Mouse (Mus musculus) limb, embryonic 14.5 days (tissue): ENCODE results near the gene Ifna5. TPM values are rescaled to one million over a fixed set of nuclear protein-coding genes. Genes with fewer than 3 reads are reported as not detected.
A peak's percentile ranks its signal among the peaks of the same experiment; 100 is the strongest.
"Not testable (repeated sequence)": the region's sequence is repeated elsewhere in the genome, so short reads cannot be mapped to it uniquely, and the experiment has no call there.

Experiments
- ATAC-seq: fragments of 200-750 bp; cut with Nextera tagmentation; 2 replicates; pipeline ENCODE4 v1.8.0; 2017; ENCODE audit warnings: low read depth, moderate number of reproducible peaks, moderate TSS enrichment; ENCODE audit not compliant: low FRiP score
- DNase-seq: peaks from one replicate; pipeline ENCODE4 v3.0.0-alpha.2; 2015; ENCODE audit warnings: low spot score
- H3K27ac ChIP-seq: fragments of 300-500 bp; sonication (generic); replicated peaks from 2 replicates; pipeline ENCODE4 v1.5.1; 2014; ENCODE audit warnings: low read depth, mild to moderate bottlenecking, low read length, moderate library complexity, mixed read lengths
- H3K27me3 ChIP-seq: fragments of 300-500 bp; sonication (generic); 2 replicates; pipeline ENCODE4 v1.6.1; 2014; ENCODE audit warnings: low read length, mixed read lengths; ENCODE audit not compliant: control insufficient read depth, insufficient read depth
- H3K36me3 ChIP-seq: fragments of 300-500 bp; sonication (generic); 2 replicates; pipeline ENCODE4 v1.6.1; 2014; ENCODE audit warnings: mild to moderate bottlenecking, low read length, moderate library complexity, mixed read lengths; ENCODE audit not compliant: control insufficient read depth, insufficient read depth
- H3K4me1 ChIP-seq: fragments of 300-500 bp; sonication (generic); 2 replicates; pipeline ENCODE4 v1.6.1; 2014; ENCODE audit warnings: antibody characterized with exemption, low read length, mixed read lengths; ENCODE audit not compliant: control insufficient read depth, insufficient read depth
- H3K4me2 ChIP-seq: fragments of 300-500 bp; sonication (generic); replicated peaks from 2 replicates; pipeline ENCODE4 v1.6.1; 2014; ENCODE audit warnings: low read depth, mild to moderate bottlenecking, low read length, moderate library complexity; ENCODE audit not compliant: severe bottlenecking
- H3K4me3 ChIP-seq: fragments of 300-500 bp; sonication (generic); replicated peaks from 2 replicates; pipeline ENCODE4 v1.5.1; 2014; ENCODE audit warnings: low read length
- H3K9ac ChIP-seq: fragments of 300-500 bp; sonication (generic); 2 replicates; pipeline ENCODE4 v1.6.1; 2014; ENCODE audit warnings: mild to moderate bottlenecking, low read depth, low read length, moderate library complexity; ENCODE audit not compliant: severe bottlenecking
- H3K9me3 ChIP-seq: fragments of 300-500 bp; sonication (generic); 2 replicates; pipeline ENCODE4 v1.6.1; 2016; ENCODE audit warnings: low read length; ENCODE audit not compliant: control insufficient read depth
- WGBS: fragments of 180-500 bp; shearing (Covaris S2); extraction: QIAGEN DNeasy Blood & Tissue Kit; methylation state at CpG from one replicate; pipeline ENCODE4 v1.1.7; 2014; 5-methylcytosine and 5-hydroxymethylcytosine counted together
- polyA plus RNA-seq, 2 experiments: library from polyadenylated mRNA; depleted of rRNA in 1 of 2; stranded (reverse) in 1 of 2; unstranded in 1 of 2; fragments of >200 nt; fragmentation: Nextera tagmentation in 1 of 2; extraction: Ambion mirVana in 1 of 2; gene quantifications; 2 replicates each; pipeline versions ENCODE4 v1.2.1 to v1.2.3; 2012 to 2014

Ifna5 gene
- not detected in 2 replicates for polyA plus RNA-seq (2012; rRNA removed)
- polyA plus RNA-seq (2014; fragmentation: Nextera tagmentation; extraction: Ambion mirVana): not detected in 2 replicates

GRCm38 (mm10) chr4:88835225-88835624 lies at the start of gene Ifna5:
Gene Ifna5, plus strand, starts transcription at chr4:88835525.
- not testable (repeated sequence) for H3K36me3 ChIP-seq, H3K27me3 ChIP-seq, H3K4me2 ChIP-seq, H3K27ac ChIP-seq, H3K4me1 ChIP-seq, H3K9ac ChIP-seq, H3K4me3 ChIP-seq, ATAC-seq, H3K9me3 ChIP-seq, DNase-seq
- WGBS: 63% methylated on average over 1 of the region's 1 CpGs

GRCm38 (mm10) chr4:88788402-88788801 lies 46.9 kb upstream of the Ifna5 start, which contains the start of gene Gm13277:
Gene Gm13277, plus strand, starts transcription at chr4:88788632.
- H3K4me3 ChIP-seq, H3K4me2 ChIP-seq, H3K9me3 ChIP-seq, H3K27me3 ChIP-seq, H3K27ac ChIP-seq, H3K36me3 ChIP-seq, H3K4me1 ChIP-seq, H3K9ac ChIP-seq, DNase-seq, ATAC-seq: not testable (repeated sequence)
- no CpG with 5 or more reads among the region's 28 CpGs for WGBS

- no CpG with 5 or more reads among the region's 28 CpGs for WGBS
Observed at GRCm38 (mm10) chr4:88791250-88791649, 44.1 kb upstream of the Ifna5 start, which contains the start of gene Gm13278. Gene Gm13278, plus strand, starts transcription at chr4:88791550.

GRCm38 (mm10) chr4:88793936-88794675 lies 41.2 kb upstream of the Ifna5 start, which contains the start of gene Gm13275:
Gene Gm13275, plus strand, starts transcription at chr4:88794487.
- H3K9me3 ChIP-seq, DNase-seq, H3K4me3 ChIP-seq, H3K36me3 ChIP-seq, ATAC-seq, H3K4me2 ChIP-seq, H3K9ac ChIP-seq, H3K4me1 ChIP-seq, H3K27ac ChIP-seq, H3K27me3 ChIP-seq: not testable (repeated sequence)
- WGBS: 0% methylated on average over 5 of the region's 52 CpGs

More at GRCm38 (mm10) chr4:88791250-88791649, 44.1 kb upstream of the Ifna5 start, which contains the start of gene Gm13278:
- H3K27ac ChIP-seq, H3K27me3 ChIP-seq, H3K9me3 ChIP-seq, H3K36me3 ChIP-seq, ATAC-seq, H3K4me1 ChIP-seq, H3K4me3 ChIP-seq, H3K4me2 ChIP-seq, H3K9ac ChIP-seq, DNase-seq: not testable (repeated sequence)

GRCm38 (mm10) chr4:88797097-88797496 lies 38.2 kb upstream of the Ifna5 start, which contains the start of gene Gm13279:
Gene Gm13279, plus strand, starts transcription at chr4:88797397.
- not testable (repeated sequence) for H3K9ac ChIP-seq, DNase-seq, H3K27ac ChIP-seq, H3K4me1 ChIP-seq, H3K9me3 ChIP-seq, H3K27me3 ChIP-seq, H3K36me3 ChIP-seq, H3K4me2 ChIP-seq, ATAC-seq, H3K4me3 ChIP-seq
- WGBS: no CpG with 5 or more reads among the region's 28 CpGs

GRCm38 (mm10) chr4:88799365-88799764 lies 36.0 kb upstream of the Ifna5 start, which contains the start of gene Gm13285:
Gene Gm13285, plus strand, starts transcription at chr4:88799665.
- not testable (repeated sequence) for ATAC-seq, H3K27me3 ChIP-seq, H3K36me3 ChIP-seq, H3K4me1 ChIP-seq, H3K4me3 ChIP-seq, H3K4me2 ChIP-seq, H3K27ac ChIP-seq, H3K9me3 ChIP-seq, H3K9ac ChIP-seq, DNase-seq
- 12% methylated on average over 2 of the region's 7 CpGs for WGBS

- not testable (repeated sequence) for ATAC-seq, H3K4me3 ChIP-seq, H3K4me1 ChIP-seq, H3K4me2 ChIP-seq, H3K9me3 ChIP-seq, H3K27ac ChIP-seq, H3K9ac ChIP-seq, H3K36me3 ChIP-seq, H3K27me3 ChIP-seq, DNase-seq
- WGBS: no CpG with 5 or more reads among the region's 29 CpGs
Observed at GRCm38 (mm10) chr4:88802954-88803353, 32.4 kb upstream of the Ifna5 start, which contains the start of gene Gm13287. Gene Gm13287, plus strand, starts transcription at chr4:88803254.

GRCm38 (mm10) chr4:88805231-88805630 lies 30.1 kb upstream of the Ifna5 start, which contains the start of gene Gm13288:
Gene Gm13288, plus strand, starts transcription at chr4:88805531.
- ATAC-seq, H3K9ac ChIP-seq, H3K4me1 ChIP-seq, DNase-seq, H3K9me3 ChIP-seq, H3K27me3 ChIP-seq, H3K36me3 ChIP-seq, H3K4me2 ChIP-seq, H3K27ac ChIP-seq: not testable (repeated sequence)
- WGBS: no CpG with 5 or more reads among the region's 8 CpGs
- 0 out of 2 replicates have a peak within 1 kb of the TSS, but pooled peaks have one; percentile 15 for H3K4me3 ChIP-seq
